Mouse (Mus musculus) neural tube, embryonic 14.5 days (tissue): ENCODE measurements at regions not wholly inside any gene's neighbourhood (a gene's known extent, or its start where the extent isn't known, plus 50 kb on each side); places are given as distances from the start of the nearest gene placed in this dataset.

ENCODE experiments used
- ATAC-seq: fragments of 200-750 bp; cut with Nextera tagmentation; 2 replicates; pipeline ENCODE4 v1.8.0; 2017; ENCODE audit warnings: low read depth, mild to moderate bottlenecking, moderate TSS enrichment, moderate library complexity
- H3K27ac ChIP-seq: fragments of 300-500 bp; sonication (generic); 2 replicates; pipeline ENCODE4 v1.5.1; 2014; ENCODE audit warnings: low read depth, mild to moderate bottlenecking, control low read depth, low read length, moderate library complexity, mixed read lengths
- H3K27me3 ChIP-seq: fragments of 300-500 bp; sonication (generic); 2 replicates; pipeline ENCODE4 v1.6.1; 2014; ENCODE audit warnings: low read length; ENCODE audit not compliant: control insufficient read depth, insufficient read depth
- H3K36me3 ChIP-seq: fragments of 300-500 bp; sonication (generic); 2 replicates; pipeline ENCODE4 v1.6.1; 2014; ENCODE audit warnings: low read length, mixed read lengths; ENCODE audit not compliant: control insufficient read depth, insufficient read depth
- H3K4me1 ChIP-seq: fragments of 300-500 bp; sonication (generic); 2 replicates; pipeline ENCODE4 v1.6.1; 2014; ENCODE audit warnings: low read length; ENCODE audit not compliant: control insufficient read depth, insufficient read depth
- H3K4me2 ChIP-seq: fragments of 300-500 bp; sonication (generic); 2 replicates; pipeline ENCODE4 v1.6.1; 2014; ENCODE audit warnings: mild to moderate bottlenecking, low read depth, low read length, control low read depth
- H3K4me3 ChIP-seq: fragments of 300-500 bp; sonication (generic); 2 replicates; pipeline ENCODE4 v1.5.1; 2014; ENCODE audit warnings: low read depth, low read length, control low read depth, mixed read lengths
- H3K9ac ChIP-seq: fragments of 300-500 bp; sonication (generic); replicated peaks from 2 replicates; pipeline ENCODE4 v1.6.1; 2014; ENCODE audit warnings: low read depth, mild to moderate bottlenecking, control low read depth, low read length, mixed read lengths
- H3K9me3 ChIP-seq: fragments of 300-500 bp; sonication (generic); 2 replicates; pipeline ENCODE4 v1.6.1; 2016; ENCODE audit warnings: low read length; ENCODE audit not compliant: control insufficient read depth
- WGBS: fragments of 180-500 bp; shearing (Covaris S2); extraction: QIAGEN DNeasy Blood & Tissue Kit; methylation state at CpG from one replicate; pipeline ENCODE4 v1.1.7; 2014; 5-methylcytosine and 5-hydroxymethylcytosine counted together

GRCm38 (mm10) chr13:59945631-59946030, 122.7 kb upstream of the Tut7 start:
- H3K36me3 ChIP-seq = no peaks in the 10 kb centered on the region
- H3K9ac ChIP-seq = no peak overlapping the region
- peaks cover 5% of the 10 kb centered on the region; the same call in 1 of the 2 replicates for H3K4me1 ChIP-seq
- no peak overlapping the region for H3K27ac ChIP-seq
- H3K4me2 ChIP-seq = no peak overlapping the region
- no peaks in the 10 kb centered on the region; the same call in 1 of the 2 replicates for H3K27me3 ChIP-seq
- ATAC-seq = no peak
- no peak overlapping the region for H3K4me3 ChIP-seq
- WGBS = 90% methylated on average over 1 of the region's 1 CpGs
- no peaks in the 10 kb centered on the region for H3K9me3 ChIP-seq

GRCm38 (mm10) chr13:59943602-59944140, 120.7 kb upstream of the Tut7 start:
- Histone ChIP-seq H3K27ac (no peak overlapping the region), H3K9ac (no peak overlapping the region), H3K27me3 (no peaks in the 10 kb centered on the region; the same call in 1 of the 2 replicates), H3K4me1 (peaks cover 5% of the 10 kb centered on the region; the same call in 1 of the 2 replicates), H3K4me3 (no peak overlapping the region), H3K9me3 (no peaks in the 10 kb centered on the region), H3K4me2 (no peak overlapping the region), H3K36me3 (no peaks in the 10 kb centered on the region)
- WGBS = 49% methylated on average over 5 of the region's 5 CpGs
- ATAC-seq = no peak

- H3K9me3 ChIP-seq = no peaks in the 10 kb centered on the region
- no peak overlapping the region for H3K4me3 ChIP-seq
- no peaks in the 10 kb centered on the region; the same call in 1 of the 2 replicates for H3K27me3 ChIP-seq
- no peaks in the 10 kb centered on the region for H3K36me3 ChIP-seq
- 77% methylated on average over 3 of the region's 3 CpGs for WGBS
- H3K4me1 ChIP-seq = peaks cover 5% of the 10 kb centered on the region; the same call in 1 of the 2 replicates
- H3K9ac ChIP-seq = no peak overlapping the region
- H3K4me2 ChIP-seq = no peak overlapping the region
- no peak overlapping the region for H3K27ac ChIP-seq
- no peak for ATAC-seq
These were observed 120.1 kb upstream of the Tut7 start for GRCm38 (mm10) chr13:59943020-59943419.

- Histone ChIP-seq H3K4me3 (no peak overlapping the region), H3K27ac (no peak overlapping the region), H3K36me3 (no peaks in the 10 kb centered on the region), H3K9me3 (no peaks in the 10 kb centered on the region), H3K27me3 (no peaks in the 10 kb centered on the region), H3K4me1 (peaks cover 5% of the 10 kb centered on the region; the same call in 1 of the 2 replicates), H3K4me2 (no peak overlapping the region), H3K9ac (no peak overlapping the region)
- ATAC-seq = no peak
- WGBS = 86% methylated on average over 3 of the region's 3 CpGs
These were observed 118.6 kb upstream of the Tut7 start for GRCm38 (mm10) chr13:59941519-59941918.

GRCm38 (mm10) chr13:59940414-59941205, 117.7 kb upstream of the Tut7 start:
- 27% methylated on average over 16 of the region's 16 CpGs for WGBS
- Histone ChIP-seq H3K36me3 (no peaks in the 10 kb centered on the region), H3K9ac (no peak overlapping the region), H3K4me2 (0 out of 2 replicates have a peak overlapping the region, but pooled peaks have one; percentile 16), H3K4me3 (no peak overlapping the region), H3K9me3 (no peaks in the 10 kb centered on the region), H3K4me1 (peaks cover 5% of the 10 kb centered on the region; the same call in 1 of the 2 replicates), H3K27me3 (no peaks in the 10 kb centered on the region), H3K27ac (no peak overlapping the region)
- no peak for ATAC-seq

- Histone ChIP-seq H3K27me3 (no peaks in the 10 kb centered on the region), H3K4me1 (peaks cover 5% of the 10 kb centered on the region; the same call in 1 of the 2 replicates), H3K4me3 (no peak overlapping the region), H3K4me2 (no peak overlapping the region), H3K9ac (no peak overlapping the region), H3K36me3 (no peaks in the 10 kb centered on the region), H3K9me3 (no peaks in the 10 kb centered on the region), H3K27ac (no peak overlapping the region)
- no peak for ATAC-seq
- WGBS = 65% methylated on average over 5 of the region's 5 CpGs
These were observed 116.9 kb upstream of the Tut7 start for GRCm38 (mm10) chr13:59939886-59940285.

- Histone ChIP-seq H3K36me3 (no peaks in the 10 kb centered on the region), H3K27me3 (no peaks in the 10 kb centered on the region), H3K27ac (no peak overlapping the region), H3K9me3 (no peaks in the 10 kb centered on the region), H3K4me2 (no peak overlapping the region), H3K4me3 (no peak overlapping the region), H3K4me1 (peaks cover 5% of the 10 kb centered on the region; the same call in 1 of the 2 replicates), H3K9ac (no peak overlapping the region)
- no peak for ATAC-seq
- 71% methylated on average over 3 of the region's 3 CpGs for WGBS
These were observed 114.2 kb upstream of the Tut7 start for GRCm38 (mm10) chr13:59937147-59937546.

GRCm38 (mm10) chr13:59934556-59934955, 111.6 kb upstream of the Tut7 start:
- Histone ChIP-seq H3K27me3 (no peaks in the 10 kb centered on the region), H3K9ac (no peak overlapping the region), H3K4me3 (no peak overlapping the region), H3K4me2 (no peak overlapping the region), H3K4me1 (no peaks in the 10 kb centered on the region), H3K27ac (no peak overlapping the region), H3K36me3 (no peaks in the 10 kb centered on the region), H3K9me3 (no peaks in the 10 kb centered on the region)
- no peak for ATAC-seq
- 48% methylated on average over 1 of the region's 1 CpGs for WGBS

GRCm38 (mm10) chr13:59934093-59934492, 111.1 kb upstream of the Tut7 start:
- no peak for ATAC-seq
- Histone ChIP-seq H3K9ac (no peak overlapping the region), H3K36me3 (no peaks in the 10 kb centered on the region), H3K27me3 (no peaks in the 10 kb centered on the region), H3K27ac (no peak overlapping the region), H3K4me3 (no peak overlapping the region), H3K4me2 (no peak overlapping the region), H3K9me3 (no peaks in the 10 kb centered on the region), H3K4me1 (no peaks in the 10 kb centered on the region)
- WGBS = 69% methylated on average over 1 of the region's 1 CpGs
